Mouse (Mus musculus): ENCODE data around the gene Pip4p1. TPM values are rescaled to one million over a fixed set of nuclear protein-coding genes. Genes with fewer than 3 reads are reported as not detected.

Pip4p1 gene
- polyA plus RNA-seq, 1 experiment from 2014 or later, result 101 TPM

Other genes with a start within 250 kb of the Pip4p1 start
- not detected in 2 replicates for gene Olfr747, start 237.7 kb downstream of the Pip4p1 start, polyA plus RNA-seq (2015; fragmentation: Nextera tagmentation; extraction: Ambion mirVana)
- gene Olfr748, start 223.5 kb downstream of the Pip4p1 start, polyA plus RNA-seq (2015; fragmentation: Nextera tagmentation; extraction: Ambion mirVana), result not detected in 2 replicates
- not detected in 2 replicates for gene Olfr749, start 185.8 kb downstream of the Pip4p1 start, polyA plus RNA-seq (2015; fragmentation: Nextera tagmentation; extraction: Ambion mirVana)
- gene Ttc5, start 145.3 kb downstream of the Pip4p1 start, polyA plus RNA-seq (2015; fragmentation: Nextera tagmentation; extraction: Ambion mirVana), result 137 and 142 TPM in 2 replicates
- gene Ccnb1ip1, start 123.1 kb downstream of the Pip4p1 start, polyA plus RNA-seq (2015; fragmentation: Nextera tagmentation; extraction: Ambion mirVana), result not detected in 2 replicates
- 42.8 and 43.7 TPM in 2 replicates for gene Parp2, start 123.0 kb downstream of the Pip4p1 start, polyA plus RNA-seq (2015; fragmentation: Nextera tagmentation; extraction: Ambion mirVana)
- 2.0 and 2.6 TPM in 2 replicates for gene Tep1, start 60.3 kb downstream of the Pip4p1 start, polyA plus RNA-seq (2015; fragmentation: Nextera tagmentation; extraction: Ambion mirVana)
- 1.8 and 2.1 TPM in 2 replicates for gene Klhl33, start 33.3 kb downstream of the Pip4p1 start, polyA plus RNA-seq (2015; fragmentation: Nextera tagmentation; extraction: Ambion mirVana)
- 104 and 116 TPM in 2 replicates for gene Osgep, start 6.0 kb downstream of the Pip4p1 start, polyA plus RNA-seq (2015; fragmentation: Nextera tagmentation; extraction: Ambion mirVana)
- 190 and 191 TPM in 2 replicates for gene Apex1, start 5.9 kb downstream of the Pip4p1 start, polyA plus RNA-seq (2015; fragmentation: Nextera tagmentation; extraction: Ambion mirVana)
- 20.3 and 21.3 TPM in 2 replicates for gene Pnp, start 226 bp upstream of the Pip4p1 start, polyA plus RNA-seq (2015; fragmentation: Nextera tagmentation; extraction: Ambion mirVana)
- gene Gm49342, start 13.7 kb upstream of the Pip4p1 start, polyA plus RNA-seq (2015; fragmentation: Nextera tagmentation; extraction: Ambion mirVana), result not detected in 2 replicates
- gene Pnp2, start 25.1 kb upstream of the Pip4p1 start, polyA plus RNA-seq (2015; fragmentation: Nextera tagmentation; extraction: Ambion mirVana), result 0.45 and 0.57 TPM in 2 replicates
- gene Rnase10, start 76.9 kb upstream of the Pip4p1 start, polyA plus RNA-seq (2015; fragmentation: Nextera tagmentation; extraction: Ambion mirVana), result 0.11 TPM in 1 of 2 replicates, not detected in the other
- gene Rnase9, start 111.0 kb upstream of the Pip4p1 start, polyA plus RNA-seq (2015; fragmentation: Nextera tagmentation; extraction: Ambion mirVana), result not detected in 2 replicates
- gene Rnase11, start 119.3 kb upstream of the Pip4p1 start, polyA plus RNA-seq (2015; fragmentation: Nextera tagmentation; extraction: Ambion mirVana), result not detected in 2 replicates
- not detected in 2 replicates for gene Rnase12, start 126.8 kb upstream of the Pip4p1 start, polyA plus RNA-seq (2015; fragmentation: Nextera tagmentation; extraction: Ambion mirVana)
- 0.08 and 0.09 TPM in 2 replicates for gene Olfr750, start 143.6 kb upstream of the Pip4p1 start, polyA plus RNA-seq (2015; fragmentation: Nextera tagmentation; extraction: Ambion mirVana)
- gene Rnase4, start 160.2 kb upstream of the Pip4p1 start, polyA plus RNA-seq (2015; fragmentation: Nextera tagmentation; extraction: Ambion mirVana), result 13.9 and 15.6 TPM in 2 replicates
- gene Ang, start 160.3 kb upstream of the Pip4p1 start, polyA plus RNA-seq (2015; fragmentation: Nextera tagmentation; extraction: Ambion mirVana), result 4.5 and 4.8 TPM in 2 replicates
- gene Eddm3b, start 183.6 kb upstream of the Pip4p1 start, polyA plus RNA-seq (2015; fragmentation: Nextera tagmentation; extraction: Ambion mirVana), result not detected in 2 replicates
- 1.1 and 1.3 TPM in 2 replicates for gene Rnase6, start 193.1 kb upstream of the Pip4p1 start, polyA plus RNA-seq (2015; fragmentation: Nextera tagmentation; extraction: Ambion mirVana)
- 0.34 TPM in 1 of 2 replicates, not detected in the other for gene Rnase1, start 215.9 kb upstream of the Pip4p1 start, polyA plus RNA-seq (2015; fragmentation: Nextera tagmentation; extraction: Ambion mirVana)
- gene Rnase2b, start 231.4 kb upstream of the Pip4p1 start, polyA plus RNA-seq (2015; fragmentation: Nextera tagmentation; extraction: Ambion mirVana), result not detected in 2 replicates